Mouse (Mus musculus): ENCODE results near the gene Lgals1. TPM values are rescaled to one million over a fixed set of nuclear protein-coding genes. Genes with fewer than 3 reads are reported as not detected.

Lgals1 gene
- total RNA-seq, 2 experiments from 2014 or later = 46.1 to 79.0 TPM

DNA sequence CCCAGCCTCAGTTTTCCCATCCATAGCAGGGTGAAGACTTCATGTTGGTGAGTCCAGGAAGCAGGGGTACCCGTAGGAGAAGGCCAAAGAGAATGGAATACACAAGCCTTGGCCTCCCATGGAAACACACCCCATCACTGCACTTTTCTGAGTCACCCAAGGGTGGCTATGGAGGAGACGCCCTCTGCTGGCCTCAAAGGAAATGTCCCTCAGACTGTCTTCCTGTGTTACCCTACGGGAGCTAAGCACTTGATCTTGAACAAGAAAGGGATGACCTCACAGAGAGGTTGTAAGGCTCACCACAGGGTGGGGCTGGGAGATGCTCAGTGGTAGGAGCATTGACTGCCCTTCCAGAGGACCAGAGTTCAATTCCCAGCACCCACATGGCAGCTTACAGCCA is 5.1 kb downstream of the Lgals1 start:
- ATAC-seq (replicated peaks; ENCODE audit: low FRiP score, poor library complexity, severe bottlenecking) = 0 out of 2 replicates have a peak, but pooled peaks have one; percentile 30

DNA sequence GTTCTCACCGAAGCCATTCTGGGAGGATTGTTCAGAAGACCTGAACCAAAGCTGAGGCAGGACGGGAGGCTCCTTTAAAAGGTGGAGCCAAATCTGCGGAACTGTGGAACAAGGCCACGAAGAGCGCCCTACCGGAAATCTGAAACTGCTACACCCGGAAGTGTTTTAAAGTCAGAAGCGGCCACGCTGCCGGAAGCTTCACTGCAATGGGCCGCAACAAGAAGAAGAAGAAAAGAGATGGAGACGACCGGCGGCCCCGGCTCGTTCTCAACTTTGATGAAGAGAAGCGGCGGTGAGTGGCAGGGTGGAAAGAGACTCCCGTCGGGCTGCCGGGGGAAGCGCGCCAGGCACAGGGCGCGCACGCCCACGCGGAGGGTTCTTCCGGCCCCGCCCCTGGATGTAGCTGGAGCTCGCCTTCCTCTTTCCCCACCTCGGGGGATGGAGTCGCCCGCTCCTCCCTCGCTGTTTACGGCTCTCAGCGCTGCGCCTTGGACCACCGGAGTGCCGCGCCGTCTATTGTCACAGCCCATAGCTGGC is 8.3 kb downstream of the Lgals1 start, which contains the start of gene Nol12:
Gene Nol12, plus strand, starts transcription at position 150 of the 537 bp plus-strand sequence.
- peak; percentile 89 for ATAC-seq (replicated peaks; ENCODE audit: low FRiP score, poor library complexity, severe bottlenecking)

DNA sequence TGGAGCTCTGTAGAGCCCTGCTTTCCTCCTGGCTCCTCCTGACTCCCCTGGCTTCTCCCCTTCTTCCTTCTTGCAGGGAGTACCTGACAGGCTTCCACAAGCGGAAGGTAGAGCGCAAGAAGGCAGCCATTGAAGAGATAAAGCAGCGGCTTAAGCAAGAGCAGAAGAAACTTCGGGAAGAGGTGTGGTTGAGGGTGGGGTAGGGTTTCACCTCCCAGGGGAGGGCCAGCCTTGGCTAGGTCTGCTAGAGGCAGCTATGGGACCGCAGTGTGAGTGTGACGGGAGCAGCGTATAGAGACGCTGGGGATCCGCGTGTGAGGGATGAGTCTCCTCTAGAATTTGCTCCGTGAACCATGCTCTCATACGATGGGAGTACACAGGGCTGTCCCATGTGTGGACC is 9.9 kb downstream of the Lgals1 start:
- no peak for ATAC-seq (replicated peaks; ENCODE audit: low FRiP score, poor library complexity, severe bottlenecking)

- no peak for ATAC-seq (replicated peaks; ENCODE audit: low FRiP score, poor library complexity, severe bottlenecking)
Measured at GRCm38 (mm10) chr15:78937311-78937710, 10.8 kb downstream of the Lgals1 start.

- no peak for ATAC-seq (replicated peaks; ENCODE audit: low FRiP score, poor library complexity, severe bottlenecking)
Measured at GRCm38 (mm10) chr15:78937963-78938362, 11.4 kb downstream of the Lgals1 start.

- no peak for ATAC-seq (replicated peaks; ENCODE audit: low FRiP score, poor library complexity, severe bottlenecking)
Measured at GRCm38 (mm10) chr15:78940325-78940724, 13.8 kb downstream of the Lgals1 start.

GRCm38 (mm10) chr15:78942663-78943062 is 16.1 kb downstream of the Lgals1 start:
- peak; percentile 78 for ATAC-seq (replicated peaks; ENCODE audit: low FRiP score, poor library complexity, severe bottlenecking)

DNA sequence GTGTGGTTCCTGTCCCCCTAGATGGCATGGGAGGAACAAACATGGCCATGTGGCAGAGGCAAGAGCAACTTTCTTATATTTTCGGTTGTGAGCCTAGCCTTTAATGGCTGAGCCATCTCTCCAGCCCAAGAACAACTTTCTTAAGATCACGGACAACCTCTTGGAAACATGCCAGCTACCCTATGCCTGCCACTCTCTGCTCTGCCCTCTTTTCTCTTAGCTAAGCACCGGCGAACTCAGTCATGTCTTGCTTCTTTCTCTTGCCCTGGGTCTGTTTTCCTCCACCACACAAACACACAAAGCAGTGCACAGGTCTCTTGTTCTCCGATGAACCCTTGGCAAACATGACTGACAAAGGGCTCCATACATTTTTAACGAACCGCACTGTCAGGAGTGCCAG is 19.7 kb downstream of the Lgals1 start:
- ATAC-seq (replicated peaks; ENCODE audit: low FRiP score, poor library complexity, severe bottlenecking) = no peak

GRCm38 (mm10) chr15:78947657-78948056 is 21.1 kb downstream of the Lgals1 start, which contains the start of gene Triobp:
Gene Triobp, plus strand, starts transcription at chr15:78947724.
- ATAC-seq (replicated peaks; ENCODE audit: low FRiP score, poor library complexity, severe bottlenecking) = peak; percentile 78

DNA sequence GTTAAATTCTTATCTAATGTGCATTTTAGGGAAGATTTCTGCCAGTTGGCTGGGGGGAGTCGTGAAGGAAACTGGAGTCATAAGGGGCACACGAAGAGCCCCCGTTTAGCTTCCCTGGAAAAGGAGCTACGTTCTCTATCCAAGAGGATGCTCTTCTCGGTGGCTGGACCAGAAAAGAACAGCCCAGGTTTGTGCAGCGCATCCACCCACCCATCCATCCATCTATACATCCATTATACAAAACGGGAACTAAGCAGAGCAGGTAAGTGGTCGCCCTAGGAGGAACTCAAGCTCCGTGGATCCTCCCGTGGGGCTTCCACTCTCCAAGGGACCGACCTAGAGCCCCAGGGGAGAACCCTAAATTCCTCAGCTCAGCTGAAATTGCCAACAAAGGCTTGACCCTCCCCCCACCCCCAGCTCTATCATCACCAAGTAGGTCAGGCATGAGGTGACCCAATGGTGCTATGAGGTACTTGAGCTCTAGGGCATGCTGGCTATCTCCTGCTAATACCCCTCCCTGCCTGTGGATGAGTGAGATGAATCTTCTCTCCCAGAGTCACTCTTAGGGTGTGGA is 21.7 kb downstream of the Lgals1 start:
- no peak for ATAC-seq (replicated peaks; ENCODE audit: low FRiP score, poor library complexity, severe bottlenecking)

DNA sequence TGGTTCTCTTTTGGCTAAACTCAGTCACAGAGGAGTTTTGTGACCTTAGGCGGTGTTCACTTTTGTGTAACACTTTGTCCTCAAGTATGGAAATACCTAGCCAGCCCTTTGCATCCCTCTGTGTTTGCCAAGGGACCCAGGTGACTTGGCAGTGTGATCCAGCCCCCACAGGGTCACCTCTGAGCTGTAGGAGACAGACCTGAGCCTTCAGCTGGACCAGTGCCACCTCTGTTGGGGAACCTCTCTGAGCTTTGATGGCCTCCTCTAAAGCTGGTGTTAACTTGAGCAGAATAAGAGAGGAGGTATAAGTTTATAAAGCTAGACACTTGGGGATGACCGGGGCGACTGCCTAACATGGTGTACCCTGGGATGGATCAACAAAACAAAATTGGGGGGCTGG is 22.4 kb downstream of the Lgals1 start:
- ATAC-seq (replicated peaks; ENCODE audit: low FRiP score, poor library complexity, severe bottlenecking) = no peak

DNA sequence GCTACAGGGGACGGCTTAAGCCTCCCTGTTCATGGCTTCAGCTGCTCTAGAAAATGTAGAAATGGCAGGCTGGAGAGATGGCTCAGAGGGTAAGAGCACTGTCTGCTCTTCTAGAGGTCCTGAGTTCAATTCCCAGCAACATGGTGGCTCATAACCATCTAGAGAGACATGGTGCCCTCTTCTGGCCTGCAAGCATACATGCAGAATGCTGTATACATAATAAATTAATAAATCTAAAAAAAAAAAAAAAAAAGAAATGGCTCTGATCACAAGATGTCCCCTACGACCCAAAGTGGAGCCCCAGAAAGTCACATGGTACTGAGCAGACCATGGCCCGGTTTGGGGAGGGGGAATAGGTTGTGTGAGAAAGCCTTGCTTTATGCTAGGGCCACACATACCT is 29.1 kb downstream of the Lgals1 start:
- ATAC-seq (replicated peaks; ENCODE audit: low FRiP score, poor library complexity, severe bottlenecking) = no peak

DNA sequence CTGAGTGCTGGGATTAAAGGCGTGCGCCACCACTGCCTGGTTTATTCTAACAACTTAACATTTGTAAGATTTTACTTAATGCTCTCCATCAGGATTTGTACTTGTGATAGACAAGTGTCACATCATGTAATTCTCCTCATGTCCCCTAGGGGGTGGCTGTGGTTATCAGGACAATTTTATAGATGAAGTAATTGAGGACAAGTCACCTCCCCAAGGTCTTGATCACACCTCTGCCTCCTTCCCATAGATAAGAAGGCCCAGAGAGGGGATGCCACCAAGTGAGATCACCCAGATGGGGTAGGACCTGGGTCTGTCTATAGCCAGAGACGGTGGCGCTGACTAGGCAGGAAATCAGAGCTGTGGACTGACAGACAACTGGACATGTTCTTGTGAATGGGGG is 29.8 kb downstream of the Lgals1 start:
- peak; percentile 50; the same call in 1 of the 2 replicates for ATAC-seq (replicated peaks; ENCODE audit: low FRiP score, poor library complexity, severe bottlenecking)

- ATAC-seq (replicated peaks; ENCODE audit: low FRiP score, poor library complexity, severe bottlenecking) = no peak
Measured at GRCm38 (mm10) chr15:78957021-78957420, 30.5 kb downstream of the Lgals1 start.

GRCm38 (mm10) chr15:78959537-78959936 is 33.0 kb downstream of the Lgals1 start:
- ATAC-seq (replicated peaks; ENCODE audit: low FRiP score, poor library complexity, severe bottlenecking) = no peak

DNA sequence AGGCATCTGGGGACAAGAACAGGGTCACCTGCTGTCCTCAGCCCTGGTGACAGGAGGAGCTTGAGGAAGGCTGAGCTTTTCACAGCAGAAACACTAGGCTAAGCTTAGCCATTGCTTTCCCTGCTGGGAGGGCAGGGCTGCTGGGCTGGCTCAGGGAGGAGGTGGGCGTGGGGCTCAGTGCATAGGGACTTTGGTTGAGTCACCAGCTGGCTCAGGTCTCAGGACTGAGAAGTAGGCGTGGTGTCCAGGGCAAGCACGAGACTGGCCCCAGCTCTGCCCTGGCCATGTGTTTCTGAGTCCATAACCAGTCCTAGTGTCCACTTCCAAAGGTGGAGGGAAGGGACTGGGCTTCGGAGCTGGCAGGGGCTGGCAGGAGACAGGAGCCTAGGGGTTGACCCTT is 33.6 kb downstream of the Lgals1 start:
- no peak for ATAC-seq (replicated peaks; ENCODE audit: low FRiP score, poor library complexity, severe bottlenecking)

GRCm38 (mm10) chr15:78962885-78963284 is 36.4 kb downstream of the Lgals1 start:
- peak; percentile 72 for ATAC-seq (replicated peaks; ENCODE audit: low FRiP score, poor library complexity, severe bottlenecking)

DNA sequence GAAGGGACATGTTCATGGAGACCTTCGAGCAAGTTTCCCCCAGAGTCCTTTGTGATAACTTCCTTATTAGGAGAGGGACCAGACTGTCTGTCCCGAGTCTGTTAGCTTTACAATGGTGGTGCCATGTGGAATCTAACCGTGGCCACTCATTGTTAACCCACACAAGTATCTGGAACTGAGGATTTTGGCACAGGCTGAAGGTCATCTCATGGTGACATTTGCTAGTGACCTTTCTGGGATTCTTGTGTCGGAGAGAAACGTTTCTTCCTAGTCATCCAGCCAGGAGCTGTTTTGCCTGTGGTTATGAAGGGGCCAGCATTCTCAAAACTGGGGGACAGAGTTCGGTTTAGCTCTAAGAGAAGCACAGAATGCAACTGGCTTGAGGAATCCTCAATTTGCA is 45.1 kb downstream of the Lgals1 start:
- no peak for ATAC-seq (replicated peaks; ENCODE audit: low FRiP score, poor library complexity, severe bottlenecking)

- ATAC-seq (replicated peaks; ENCODE audit: low FRiP score, poor library complexity, severe bottlenecking) = no peak
Measured at GRCm38 (mm10) chr15:78973950-78974349, 47.4 kb downstream of the Lgals1 start.

- no peak for ATAC-seq (replicated peaks; ENCODE audit: low FRiP score, poor library complexity, severe bottlenecking)
Measured at GRCm38 (mm10) chr15:78977676-78978159, 51.2 kb downstream of the Lgals1 start.

- no peak for ATAC-seq (replicated peaks; ENCODE audit: low FRiP score, poor library complexity, severe bottlenecking)
Measured at GRCm38 (mm10) chr15:78978875-78979274, 52.4 kb downstream of the Lgals1 start.
